Mouse (Mus musculus): ENCODE results near the gene Dock7. TPM values are rescaled to one million over a fixed set of nuclear protein-coding genes. Genes with fewer than 3 reads are reported as not detected.

The Dock7 gene
- total and polyA plus RNA-seq, 2 experiments: 6.7 to 25.7 TPM

DNA sequence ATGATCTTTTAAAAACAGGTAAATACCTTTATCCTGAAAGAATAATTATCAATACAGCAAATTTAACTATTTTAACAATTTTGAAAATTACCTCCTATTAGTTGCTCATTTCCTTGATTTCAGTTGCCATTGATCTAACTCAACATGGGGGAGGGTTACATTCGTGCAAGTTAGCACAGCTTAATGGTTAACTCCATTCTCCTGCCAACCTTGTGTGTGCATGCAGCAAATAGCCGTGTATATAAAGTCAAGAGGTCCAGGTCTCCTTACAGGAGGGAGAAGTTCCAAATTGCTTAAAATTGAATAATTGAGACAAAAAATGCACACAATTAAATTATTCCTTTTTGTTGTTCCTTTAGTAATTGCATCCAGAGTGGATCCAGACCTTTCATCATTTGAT, 90.0 kb downstream of the Dock7 start, which contains the start of gene Angptl3:
Gene Angptl3 (plus strand): TSS at position 269 of the 400 bp plus-strand sequence.
- peak within 1 kb of the TSS; percentile 94 for H3K9ac ChIP-seq (ENCODE audit: low read depth, low read length)
- peaks cover 9% of the 10 kb centered on the region; the same call in 1 of the 2 replicates for H3K4me1 ChIP-seq (ENCODE audit: control insufficient read depth, insufficient read depth, low read length)
- TF ChIP-seq POLR2A (IDR thresholded peaks at IDR 0.05; ENCODE audit: extremely low read depth, insufficient read depth, low read length): no peak
- TF ChIP-seq CTCF (IDR thresholded peaks at IDR 0.05; ENCODE audit: low read depth, low read length): no peak
- H3K36me3 ChIP-seq (ENCODE audit: control insufficient read depth, insufficient read depth, low read length): peaks cover 12% of the 10 kb centered on the region
- H3K79me2 ChIP-seq (ENCODE audit: control insufficient read depth, insufficient read depth, low read length): no peaks in the 10 kb centered on the region
- peak; percentile 99 for DNase-seq (ENCODE audit: extremely low read depth, low read depth, low spot score)
- peak within 1 kb of the TSS; percentile 92 for H3K27ac ChIP-seq (replicated peaks; ENCODE audit: insufficient read depth, low read depth, low read length)
- H3K27me3 ChIP-seq (ENCODE audit: control insufficient read depth, insufficient read depth, low read length): no peaks in the 10 kb centered on the region
- WGBS: 27% methylated on average over 2 of the region's 2 CpGs
- H3K4me3 ChIP-seq (ENCODE audit: insufficient read depth, low read depth, low read length): peak within 1 kb of the TSS; percentile 85

GRCm38 (mm10) chr4:99028377-99028776, 92.3 kb downstream of the Dock7 start:
- Histone ChIP-seq H3K27me3 (ENCODE audit: control insufficient read depth, insufficient read depth, low read length) (no peaks in the 10 kb centered on the region), H3K36me3 (ENCODE audit: control insufficient read depth, insufficient read depth, low read length) (no peaks in the 10 kb centered on the region), H3K27ac (replicated peaks; ENCODE audit: insufficient read depth, low read depth, low read length) (no peak overlapping the region), H3K79me2 (ENCODE audit: control insufficient read depth, insufficient read depth, low read length) (no peaks in the 10 kb centered on the region), H3K4me1 (ENCODE audit: control insufficient read depth, insufficient read depth, low read length) (peaks cover 5% of the 10 kb centered on the region; the same call in 1 of the 2 replicates), H3K9ac (ENCODE audit: low read depth, low read length) (no peak overlapping the region), H3K4me3 (ENCODE audit: insufficient read depth, low read depth, low read length) (no peak overlapping the region)
- WGBS: 22% methylated on average over 5 of the region's 5 CpGs
- peak; percentile 94 for DNase-seq (ENCODE audit: extremely low read depth, low read depth, low spot score)
- TF ChIP-seq POLR2A (IDR thresholded peaks at IDR 0.05; ENCODE audit: extremely low read depth, insufficient read depth, low read length) (no peak), CTCF (IDR thresholded peaks at IDR 0.05; ENCODE audit: low read depth, low read length) (no peak)

DNA sequence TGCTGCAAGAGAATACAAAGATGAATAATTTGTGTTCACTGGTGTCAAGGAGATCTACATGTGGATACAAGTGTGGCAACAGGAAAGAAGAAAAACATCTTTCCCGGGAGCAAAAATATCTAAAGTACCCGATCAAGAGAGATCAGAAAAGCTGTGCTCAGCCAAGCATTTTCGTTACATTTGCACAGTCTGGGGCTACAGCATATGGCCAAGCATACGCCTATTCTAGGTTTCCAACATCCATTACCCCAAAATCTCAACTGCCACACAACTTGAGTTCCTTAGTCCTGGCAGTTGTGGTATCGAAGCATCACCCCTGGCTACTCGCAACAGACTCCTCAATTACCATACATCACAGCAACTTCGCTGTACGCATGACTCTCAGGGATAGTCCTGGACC, 98.5 kb downstream of the Dock7 start:
- Histone ChIP-seq H3K27me3 (ENCODE audit: control insufficient read depth, insufficient read depth, low read length) (no peaks in the 10 kb centered on the region), H3K27ac (replicated peaks; ENCODE audit: insufficient read depth, low read depth, low read length) (no peak overlapping the region), H3K9ac (ENCODE audit: low read depth, low read length) (no peak overlapping the region), H3K36me3 (ENCODE audit: control insufficient read depth, insufficient read depth, low read length) (no peaks in the 10 kb centered on the region; the same call in 1 of the 2 replicates), H3K79me2 (ENCODE audit: control insufficient read depth, insufficient read depth, low read length) (no peaks in the 10 kb centered on the region; the same call in 1 of the 2 replicates), H3K4me1 (ENCODE audit: control insufficient read depth, insufficient read depth, low read length) (no peaks in the 10 kb centered on the region), H3K4me3 (ENCODE audit: insufficient read depth, low read depth, low read length) (no peak overlapping the region)
- no peak for DNase-seq (ENCODE audit: extremely low read depth, low read depth, low spot score)
- TF ChIP-seq CTCF (IDR thresholded peaks at IDR 0.05; ENCODE audit: low read depth, low read length): no peak
- TF ChIP-seq POLR2A (IDR thresholded peaks at IDR 0.05; ENCODE audit: extremely low read depth, insufficient read depth, low read length): no peak
- WGBS: 97% methylated on average over 8 of the region's 8 CpGs

DNA sequence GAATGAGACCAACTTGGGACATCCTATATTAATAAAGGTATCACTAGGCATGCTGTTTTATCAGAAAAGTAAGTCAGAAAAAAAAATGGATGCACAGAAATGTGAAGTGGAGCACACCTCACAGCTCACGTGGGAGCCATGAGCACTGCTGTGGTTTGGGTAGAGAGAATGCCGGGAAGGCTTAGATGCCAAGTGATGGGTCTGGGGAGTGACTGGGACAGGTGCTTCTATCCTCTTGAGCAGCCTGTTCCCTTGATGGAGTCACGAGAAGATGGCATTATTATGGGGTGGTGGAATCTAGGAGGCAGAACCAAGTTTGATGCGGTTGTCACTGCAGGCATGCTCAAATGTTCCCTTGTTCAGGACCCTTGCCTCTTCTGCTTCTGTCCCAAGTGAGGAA, 109.7 kb downstream of the Dock7 start:
- Histone ChIP-seq H3K27ac (replicated peaks; ENCODE audit: insufficient read depth, low read depth, low read length) (no peak overlapping the region), H3K27me3 (ENCODE audit: control insufficient read depth, insufficient read depth, low read length) (no peaks in the 10 kb centered on the region), H3K9ac (ENCODE audit: low read depth, low read length) (no peak overlapping the region), H3K4me3 (ENCODE audit: insufficient read depth, low read depth, low read length) (no peak overlapping the region), H3K36me3 (ENCODE audit: control insufficient read depth, insufficient read depth, low read length) (peaks cover 4% of the 10 kb centered on the region; the same call in 1 of the 2 replicates), H3K79me2 (ENCODE audit: control insufficient read depth, insufficient read depth, low read length) (no peaks in the 10 kb centered on the region), H3K4me1 (ENCODE audit: control insufficient read depth, insufficient read depth, low read length) (no peaks in the 10 kb centered on the region)
- WGBS: 94% methylated on average over 4 of the region's 4 CpGs
- DNase-seq (ENCODE audit: extremely low read depth, low read depth, low spot score): no peak
- TF ChIP-seq CTCF (IDR thresholded peaks at IDR 0.05; ENCODE audit: low read depth, low read length) (no peak), POLR2A (IDR thresholded peaks at IDR 0.05; ENCODE audit: extremely low read depth, insufficient read depth, low read length) (no peak)

DNA sequence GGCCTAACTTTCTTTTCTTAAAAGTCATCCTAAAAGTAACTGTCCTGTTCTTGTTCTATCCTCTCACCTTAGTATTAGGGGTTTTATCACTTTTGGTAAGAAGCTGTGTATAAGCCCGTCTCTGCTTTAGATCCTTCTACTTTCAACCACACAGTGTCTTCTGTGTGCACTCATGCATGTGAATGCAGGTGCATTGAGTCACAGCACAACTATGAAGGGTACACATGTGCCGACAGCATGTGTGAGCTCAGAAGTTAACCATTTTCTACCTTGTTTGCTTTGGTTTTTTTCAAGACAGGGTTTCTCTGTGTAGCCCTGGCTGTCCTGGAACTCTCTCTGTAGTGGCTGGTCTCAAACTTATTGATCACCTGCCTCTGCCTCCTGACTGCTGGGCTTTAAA, 114.4 kb downstream of the Dock7 start:
- no peaks in the 10 kb centered on the region for H3K79me2 ChIP-seq (ENCODE audit: control insufficient read depth, insufficient read depth, low read length)
- no peak for DNase-seq (ENCODE audit: extremely low read depth, low read depth, low spot score)
- no peaks in the 10 kb centered on the region for H3K27me3 ChIP-seq (ENCODE audit: control insufficient read depth, insufficient read depth, low read length)
- H3K27ac ChIP-seq (replicated peaks; ENCODE audit: insufficient read depth, low read depth, low read length): no peak overlapping the region
- no peak for TF ChIP-seq POLR2A (IDR thresholded peaks at IDR 0.05; ENCODE audit: extremely low read depth, insufficient read depth, low read length)
- no peak for TF ChIP-seq CTCF (IDR thresholded peaks at IDR 0.05; ENCODE audit: low read depth, low read length)
- 64% methylated on average over 2 of the region's 2 CpGs for WGBS
- H3K4me3 ChIP-seq (ENCODE audit: insufficient read depth, low read depth, low read length): no peak overlapping the region
- H3K9ac ChIP-seq (ENCODE audit: low read depth, low read length): no peak overlapping the region
- H3K36me3 ChIP-seq (ENCODE audit: control insufficient read depth, insufficient read depth, low read length): peaks cover 5% of the 10 kb centered on the region; the same call in 1 of the 2 replicates
- H3K4me1 ChIP-seq (ENCODE audit: control insufficient read depth, insufficient read depth, low read length): no peaks in the 10 kb centered on the region

DNA sequence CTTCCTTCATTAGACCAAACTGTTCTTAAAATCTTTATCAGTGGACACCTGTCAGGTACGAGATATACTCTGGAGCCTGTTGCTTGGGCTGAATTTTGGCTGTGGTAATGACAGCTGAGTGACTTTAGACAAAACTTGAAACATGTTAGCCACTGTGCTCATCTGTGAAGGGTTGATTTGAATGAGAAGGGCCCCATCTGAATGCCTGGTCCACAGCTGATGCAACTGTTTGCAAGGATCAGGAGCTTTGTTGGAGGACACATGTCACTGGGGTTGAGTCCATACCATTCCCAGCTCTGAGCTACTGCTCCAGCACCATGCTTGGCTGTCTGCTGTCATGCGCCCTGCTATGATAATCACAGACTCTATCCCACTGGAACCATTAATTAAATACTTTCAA, 115.1 kb downstream of the Dock7 start:
- Histone ChIP-seq H3K79me2 (ENCODE audit: control insufficient read depth, insufficient read depth, low read length) (no peaks in the 10 kb centered on the region), H3K4me3 (ENCODE audit: insufficient read depth, low read depth, low read length) (no peak overlapping the region), H3K27ac (replicated peaks; ENCODE audit: insufficient read depth, low read depth, low read length) (no peak overlapping the region), H3K27me3 (ENCODE audit: control insufficient read depth, insufficient read depth, low read length) (no peaks in the 10 kb centered on the region), H3K4me1 (ENCODE audit: control insufficient read depth, insufficient read depth, low read length) (no peaks in the 10 kb centered on the region), H3K9ac (ENCODE audit: low read depth, low read length) (no peak overlapping the region), H3K36me3 (ENCODE audit: control insufficient read depth, insufficient read depth, low read length) (peaks cover 7% of the 10 kb centered on the region; the same call in 1 of the 2 replicates)
- no peak for DNase-seq (ENCODE audit: extremely low read depth, low read depth, low spot score)
- no peak for TF ChIP-seq CTCF (IDR thresholded peaks at IDR 0.05; ENCODE audit: low read depth, low read length)
- 98% methylated on average over 2 of the region's 2 CpGs for WGBS
